Mouse (Mus musculus) heart, postnatal 0 days (tissue): ENCODE data around the gene Srf.
A peak's percentile ranks its signal among the peaks of the same experiment; 100 is the strongest.

ENCODE experiments used
- CTCF ChIP-seq: IDR thresholded peaks from 2 replicates; pipeline ENCODE4 v1.5.1; 2016; ENCODE audit warnings: antibody characterized with exemption, control low read depth, low read depth
- EP300 ChIP-seq: IDR thresholded peaks from 2 replicates; pipeline ENCODE4 v1.6.1; 2016; ENCODE audit warnings: antibody characterized with exemption, low read depth

- TF ChIP-seq EP300 = no peak
- TF ChIP-seq CTCF = peak; percentile 31
Measured at GRCm38 (mm10) chr17:46521963-46522668, 33.9 kb downstream of the Srf start.
